Mouse (Mus musculus) thymus, adult 2 months (tissue): ENCODE measurements around the gene Auts2.

ENCODE experiments used
- CTCF ChIP-seq: fragments of 200-500 bp; IDR thresholded peaks from 2 replicates; pipeline ENCODE4 v1.5.1; 2012; ENCODE audit warnings: mild to moderate bottlenecking, control low read depth, low read length, moderate library complexity, borderline replicate concordance; ENCODE audit not compliant: control insufficient read depth, poor library complexity, insufficient read depth; ENCODE audit errors: extremely low read depth
- POLR2A ChIP-seq: fragments of 200-500 bp; IDR thresholded peaks from 2 replicates; pipeline ENCODE4 v1.6.1; 2012; ENCODE audit warnings: mild to moderate bottlenecking, low read length, control low read depth, moderate library complexity; ENCODE audit not compliant: control insufficient read depth, poor library complexity, insufficient read depth; ENCODE audit errors: extremely low read depth

GRCm38 (mm10) chr5:131798373-131798772, 744.8 kb downstream of the Auts2 start:
- TF ChIP-seq CTCF (no peak), POLR2A (no peak)
